In genomic region chr4:152107493-152107892, GRCm38 (mm10) we compare ENCODE assay signal across 8 mouse cellular contexts. TPM values are rescaled to one million over a fixed set of nuclear protein-coding genes. Genes with fewer than 3 reads are reported as not detected.
A peak's percentile ranks its signal among the peaks of the same experiment; 100 is the strongest.
DNase-seq lines count a peak whose midpoint lies in the region; ATAC-seq and TF ChIP-seq lines count a peak whose summit lies in the region.

No protein-coding gene starts in this region.

- peak overlapping the region; percentile 70 for H3K4me3 ChIP-seq in G1E (ENCODE audit: low read depth, low read length)
- H3K4me3 ChIP-seq in hindbrain, embryonic 12.5 days, result peak overlapping the region; percentile 31
- H3K4me3 ChIP-seq in limb, embryonic 15.5 days, result peak overlapping the region; percentile 34
- peak overlapping the region; percentile 29 for H3K4me3 ChIP-seq in midbrain, postnatal 0 days (ENCODE audit: low read depth, low read length)

- 7% methylated on average over 24 of the region's 24 CpGs for whole genome bisulfite sequencing in hindbrain, embryonic 12.5 days
- 11% methylated on average over 24 of the region's 24 CpGs for WGBS in limb, embryonic 15.5 days
- 8% methylated on average over 24 of the region's 24 CpGs for WGBS in midbrain, postnatal 0 days

- peak overlapping the region; percentile 42 for H3K9ac ChIP-seq in hindbrain, embryonic 12.5 days
- H3K9ac ChIP-seq in limb, embryonic 15.5 days, result no peak overlapping the region
- H3K9ac ChIP-seq in midbrain, postnatal 0 days (replicated peaks; ENCODE audit: low read length, poor library complexity, severe bottlenecking), result peak overlapping the region; percentile 29; the same call in 1 of the 2 replicates

- H3K27ac ChIP-seq in hindbrain, embryonic 12.5 days, result peak overlapping the region; percentile 60; the same call in 1 of the 2 replicates
- peak overlapping the region; percentile 80 for H3K27ac ChIP-seq in limb, embryonic 15.5 days
- peak overlapping the region; percentile 62 for H3K27ac ChIP-seq in midbrain, postnatal 0 days (ENCODE audit: low read depth, low read length)

- H3K4me2 ChIP-seq in hindbrain, embryonic 12.5 days (replicated peaks), result peak overlapping the region; percentile 70
- H3K4me2 ChIP-seq in limb, embryonic 15.5 days, result peak overlapping the region; percentile 66
- peak overlapping the region; percentile 57 for H3K4me2 ChIP-seq in midbrain, postnatal 0 days (ENCODE audit: low read depth, low read length, poor library complexity, severe bottlenecking)

- peaks cover 18% of the 10 kb centered on the region for H3K4me1 ChIP-seq in G1E (ENCODE audit: insufficient read depth, low read depth, low read length)
- H3K4me1 ChIP-seq in hindbrain, embryonic 12.5 days, result peaks cover 19% of the 10 kb centered on the region
- H3K4me1 ChIP-seq in limb, embryonic 15.5 days, result peaks cover 19% of the 10 kb centered on the region
- H3K4me1 ChIP-seq in midbrain, postnatal 0 days (ENCODE audit: insufficient read depth, low read length), result peaks cover 10% of the 10 kb centered on the region; the same call in 1 of the 2 replicates

- peaks cover 17% of the 10 kb centered on the region for H3K36me3 ChIP-seq in G1E (replicated peaks)
- peaks cover 23% of the 10 kb centered on the region for H3K36me3 ChIP-seq in hindbrain, embryonic 12.5 days
- H3K36me3 ChIP-seq in limb, embryonic 15.5 days, result peaks cover 71% of the 10 kb centered on the region
- H3K36me3 ChIP-seq in midbrain, postnatal 0 days (ENCODE audit: insufficient read depth, low read length), result peaks cover 15% of the 10 kb centered on the region

- DNase-seq in adrenal gland, adult (ENCODE audit: inconsistent age in 2 of 2, low spot score in 1 of 2), result peak; percentile 50 to 72
- no peak for DNase-seq in adrenal gland, postnatal 4 days (ENCODE audit: low spot score in 2 of 2)
- peak; percentile 34 for DNase-seq in G1E (ENCODE audit: low spot score)
- DNase-seq in midbrain, postnatal 0 days (ENCODE audit: low spot score), result peak; percentile 19
- no peak for DNase-seq in B cell, adult 2 months
- no peak for DNase-seq in cerebellum, postnatal 10 days

- no peak for TF ChIP-seq CTCF in G1E (IDR thresholded peaks at IDR 0.05; ENCODE audit: low read depth, low read length)
- no peak for TF ChIP-seq CTCF in midbrain, postnatal 0 days (IDR thresholded peaks at IDR 0.05)

- H3K27me3 ChIP-seq in G1E (ENCODE audit: insufficient read depth, low read length), result peaks cover 11% of the 10 kb centered on the region; the same call in 1 of the 2 replicates
- peaks cover 6% of the 10 kb centered on the region; the same call in 1 of the 2 replicates for H3K27me3 ChIP-seq in hindbrain, embryonic 12.5 days
- 0 out of 2 replicates have a peak, but pooled peaks cover 3% of the 10 kb centered on the region for H3K27me3 ChIP-seq in limb, embryonic 15.5 days
- H3K27me3 ChIP-seq in midbrain, postnatal 0 days (ENCODE audit: insufficient read depth, low read length), result no peaks in the 10 kb centered on the region

- no peaks in the 10 kb centered on the region for H3K9me3 ChIP-seq in G1E (replicated peaks)
- no peaks in the 10 kb centered on the region for H3K9me3 ChIP-seq in hindbrain, embryonic 12.5 days (replicated peaks)
- H3K9me3 ChIP-seq in limb, embryonic 15.5 days, result no peaks in the 10 kb centered on the region
- H3K9me3 ChIP-seq in midbrain, postnatal 0 days (ENCODE audit: low read length), result no peaks in the 10 kb centered on the region

- peak; percentile 60; the same call in 1 of the 2 replicates for ATAC-seq in G1E (ENCODE audit: extremely low read depth, insufficient number of reproducible peaks, low FRiP score, poor library complexity, severe bottlenecking)
- peak; percentile 53 for ATAC-seq in hindbrain, embryonic 12.5 days (ENCODE audit: low FRiP score)
- peak; percentile 79 for ATAC-seq in limb, embryonic 15.5 days (ENCODE audit: insufficient number of reproducible peaks, low FRiP score, low TSS enrichment, low read depth)
- ATAC-seq in midbrain, postnatal 0 days (ENCODE audit: low FRiP score), result peak; percentile 33

RNA-seq across cellular contexts. Expression of gene Tnfrsf25, which starts 8.2 kb away (rescaled TPM):
- total RNA-seq in adrenal gland, postnatal 4 days (2021), result 1 to 10 TPM; 1.2 to 1.4 TPM
- total RNA-seq in G1E (2014; fragmentation: Nextera tagmentation) (not detected in 2 replicates), G1E (2017) (0.29 TPM in 1 of 2 replicates, not detected in the other)
- not detected in 2 replicates for polyA plus RNA-seq in G1E (2012)
- polyA plus RNA-seq in hindbrain, embryonic 12.5 days (2016; fragmentation: Nextera tagmentation; extraction: Ambion mirVana), result 0.59 and 0.74 TPM in 2 replicates
- 1.1 and 1.2 TPM in 2 replicates for polyA plus RNA-seq in limb, embryonic 15.5 days (2015; fragmentation: Nextera tagmentation; extraction: Ambion mirVana)
- total RNA-seq in midbrain, postnatal 0 days (2014; rRNA removed), result 0.99 and 2.0 TPM in 2 replicates
- 0.38 and 0.49 TPM in 2 replicates for polyA plus RNA-seq in midbrain, postnatal 0 days (2015; fragmentation: Nextera tagmentation; extraction: Ambion mirVana)

RNA-seq across cellular contexts. Expression of gene Plekhg5, which starts 35.2 kb away (rescaled TPM):
- 10 to 100 TPM; 26.2 to 32.1 TPM for total RNA-seq in adrenal gland, postnatal 4 days (2021)
- total RNA-seq in G1E (2014; fragmentation: Nextera tagmentation) (0.87 and 3.9 TPM in 2 replicates), G1E (2017) (1.6 and 1.7 TPM in 2 replicates)
- 4.0 and 4.1 TPM in 2 replicates for polyA plus RNA-seq in G1E (2012)
- polyA plus RNA-seq in hindbrain, embryonic 12.5 days (2016; fragmentation: Nextera tagmentation; extraction: Ambion mirVana), result 11.7 and 12.0 TPM in 2 replicates
- polyA plus RNA-seq in limb, embryonic 15.5 days (2015; fragmentation: Nextera tagmentation; extraction: Ambion mirVana), result 17.1 and 18.5 TPM in 2 replicates
- total RNA-seq in midbrain, postnatal 0 days (2014; rRNA removed), result 17.6 and 33.5 TPM in 2 replicates
- 13.0 and 15.1 TPM in 2 replicates for polyA plus RNA-seq in midbrain, postnatal 0 days (2015; fragmentation: Nextera tagmentation; extraction: Ambion mirVana)

RNA-seq across cellular contexts. Expression of gene Espn, which starts 44.7 kb away (rescaled TPM):
- total RNA-seq in adrenal gland, postnatal 4 days (2021), result 1 to 10 TPM; 1.0 to 5.1 TPM
- total RNA-seq in G1E (2014; fragmentation: Nextera tagmentation), result 9.3 and 16.4 TPM in 2 replicates
- 4.2 and 4.3 TPM in 2 replicates for total RNA-seq in G1E (2017)
- 48.0 and 61.7 TPM in 2 replicates for polyA plus RNA-seq in G1E (2012)
- 0.82 and 2.3 TPM in 2 replicates for polyA plus RNA-seq in hindbrain, embryonic 12.5 days (2016; fragmentation: Nextera tagmentation; extraction: Ambion mirVana)
- 1.9 and 2.2 TPM in 2 replicates for polyA plus RNA-seq in limb, embryonic 15.5 days (2015; fragmentation: Nextera tagmentation; extraction: Ambion mirVana)
- 0.22 and 0.42 TPM in 2 replicates for total RNA-seq in midbrain, postnatal 0 days (2014; rRNA removed)
- 0.22 and 0.53 TPM in 2 replicates for polyA plus RNA-seq in midbrain, postnatal 0 days (2015; fragmentation: Nextera tagmentation; extraction: Ambion mirVana)

RNA-seq across cellular contexts. Expression of gene Hes2, which starts 51.2 kb away (rescaled TPM):
- not detected for total RNA-seq in adrenal gland, postnatal 4 days (2021)
- total RNA-seq in G1E (2014; fragmentation: Nextera tagmentation) (not detected in 2 replicates), G1E (2017) (0.33 and 0.46 TPM in 2 replicates)
- polyA plus RNA-seq in G1E (2012), result 0.04 and 0.18 TPM in 2 replicates
- 2.4 and 2.9 TPM in 2 replicates for polyA plus RNA-seq in hindbrain, embryonic 12.5 days (2016; fragmentation: Nextera tagmentation; extraction: Ambion mirVana)
- polyA plus RNA-seq in limb, embryonic 15.5 days (2015; fragmentation: Nextera tagmentation; extraction: Ambion mirVana), result 0.12 and 0.14 TPM in 2 replicates
- total RNA-seq in midbrain, postnatal 0 days (2014; rRNA removed), result not detected in 2 replicates
- not detected in 2 replicates for polyA plus RNA-seq in midbrain, postnatal 0 days (2015; fragmentation: Nextera tagmentation; extraction: Ambion mirVana)

Comparison
In these comparisons a context has a peak if more than half of its experiments do, and no peak if none do; other contexts are left out.
1. DNase-seq: peak in adrenal gland, adult (2 of 2), G1E (single experiment) and midbrain, postnatal 0 days (single experiment); none in adrenal gland, postnatal 4 days (0 of 2), B cell, adult 2 months (0 of 2) and cerebellum, postnatal 10 days (0 of 2).
2. RNA of gene Espn, which starts 44.7 kb away (polyA plus RNA-seq): 48.0 to 61.7 TPM in G1E; 0.82 to 2.3 TPM in hindbrain, embryonic 12.5 days, 1.9 to 2.2 TPM in limb, embryonic 15.5 days and 0.22 to 0.53 TPM in midbrain, postnatal 0 days; every median in the first group is over 10 times any median in the second.
3. Peak in every context shown above with its lines, with median percentiles within 50 percentile points of each other: ATAC-seq, H3K4me3 ChIP-seq, H3K27ac ChIP-seq and H3K4me2 ChIP-seq.